Mouse (Mus musculus) monocyte, adult 5-6 weeks (primary cell): Measurements from ENCODE around the gene 1700021F05Rik. TPM values are rescaled to one million over a fixed set of nuclear protein-coding genes. Genes with fewer than 3 reads are reported as not detected.
"Not testable (repeated sequence)": the region's sequence is repeated elsewhere in the genome, so short reads cannot be mapped to it uniquely, and the experiment has no call there.

Source experiments
- ATAC-seq: fragments of 153-309, 156-312 bp; replicated peaks from 2 replicates; pipeline ENCODE4 v1.8.0; 2017; ENCODE audit warnings: mild to moderate bottlenecking; ENCODE audit not compliant: low TSS enrichment, insufficient number of reproducible peaks, severe bottlenecking, poor library complexity, low FRiP score
- total RNA-seq: library from RNA; stranded (forward); fragments of 200-1000, 200-491, 200-594 nt; gene quantifications from 3 replicates; pipeline ENCODE4 v1.2.3, GENCODE M21; 2017

The 1700021F05Rik gene
- total RNA-seq, 1 experiment from 2014 or later = 51.9 TPM

DNA sequence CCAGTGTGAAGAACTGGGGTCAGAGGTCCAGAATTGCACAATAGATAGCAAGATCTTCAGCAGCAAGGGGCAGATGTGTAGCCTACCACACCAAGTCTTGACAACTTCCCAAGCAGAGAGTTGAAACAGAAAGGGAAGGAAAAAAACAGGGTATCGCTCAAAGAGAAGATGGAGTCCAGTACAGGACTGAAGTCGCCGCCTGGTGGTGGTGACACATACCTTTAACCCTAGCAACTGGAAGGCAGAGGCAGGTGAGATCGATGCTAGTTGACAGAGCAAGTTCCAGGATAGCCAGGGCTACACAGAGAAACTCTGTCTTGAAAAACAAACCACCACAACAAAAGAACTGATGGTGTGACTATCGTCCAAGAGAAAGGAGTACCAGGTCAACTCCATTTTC, 8.6 kb upstream of the 1700021F05Rik start:
- ATAC-seq = no peak

DNA sequence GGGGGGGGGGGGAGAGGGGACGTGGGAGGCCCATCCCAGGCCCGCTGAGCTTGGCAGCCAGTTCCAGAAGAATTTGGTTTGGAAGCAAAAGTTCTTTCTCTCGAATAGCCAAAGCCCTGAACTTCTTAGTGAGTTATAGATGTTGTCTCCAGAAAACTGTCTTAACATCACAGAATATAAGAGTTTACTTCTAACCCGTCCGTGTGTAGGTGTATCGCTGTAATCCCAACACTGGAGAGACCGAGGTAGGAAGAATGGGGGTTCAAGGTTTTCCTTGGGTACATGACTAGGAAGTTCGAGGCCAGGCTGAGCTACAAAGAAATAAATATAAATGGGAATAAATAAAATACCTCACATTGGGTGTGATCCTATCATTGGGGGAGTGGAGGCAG, 355 bp upstream of the 1700021F05Rik start:
- ATAC-seq = no peak

DNA sequence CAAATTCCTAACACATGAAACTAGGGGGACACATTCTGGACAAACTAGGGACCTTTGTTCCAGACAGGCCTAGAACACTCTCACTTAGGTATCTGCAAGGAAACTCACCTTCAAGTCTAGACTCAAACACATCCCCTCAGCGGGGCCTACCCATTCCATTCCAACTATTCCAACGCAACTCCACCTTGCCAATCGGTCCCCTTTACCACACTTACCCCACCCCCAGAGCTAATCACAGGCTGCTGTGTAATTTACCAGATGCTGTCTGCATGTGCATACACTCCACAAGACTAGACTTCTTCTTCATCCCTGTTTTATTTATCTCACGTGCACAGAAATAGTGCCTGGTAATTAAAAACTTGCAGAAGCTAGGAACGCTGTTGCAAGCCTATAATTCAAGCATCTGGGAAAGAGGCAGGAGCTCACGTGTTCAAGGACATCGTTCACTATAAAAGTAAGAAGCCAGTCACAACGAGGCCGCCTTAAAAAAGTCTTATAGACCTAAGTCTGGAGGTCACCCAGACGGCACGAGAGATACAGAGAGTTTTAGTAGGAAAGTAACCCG, 966 bp downstream of the 1700021F05Rik start:
- no peak for ATAC-seq

DNA sequence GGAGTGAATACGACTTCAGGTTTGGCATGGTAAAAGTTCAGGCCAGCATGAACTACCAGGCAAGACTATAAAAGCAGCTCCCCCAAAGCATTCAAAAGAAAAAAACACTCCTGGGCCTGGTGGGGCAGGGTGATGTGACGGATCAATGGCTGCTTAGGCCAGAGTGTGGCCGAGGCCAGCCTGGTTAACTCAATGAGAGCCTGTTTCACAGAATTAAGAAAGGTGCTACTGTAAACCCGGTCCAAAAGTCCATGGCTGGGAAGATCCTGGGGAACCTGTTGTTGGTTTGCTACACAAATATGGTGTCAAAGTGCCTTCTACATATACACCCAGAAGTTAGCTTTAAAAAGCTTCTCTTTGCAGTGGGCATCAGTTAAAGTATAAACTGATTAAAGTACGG, 2.0 kb downstream of the 1700021F05Rik start:
- no peak for ATAC-seq

DNA sequence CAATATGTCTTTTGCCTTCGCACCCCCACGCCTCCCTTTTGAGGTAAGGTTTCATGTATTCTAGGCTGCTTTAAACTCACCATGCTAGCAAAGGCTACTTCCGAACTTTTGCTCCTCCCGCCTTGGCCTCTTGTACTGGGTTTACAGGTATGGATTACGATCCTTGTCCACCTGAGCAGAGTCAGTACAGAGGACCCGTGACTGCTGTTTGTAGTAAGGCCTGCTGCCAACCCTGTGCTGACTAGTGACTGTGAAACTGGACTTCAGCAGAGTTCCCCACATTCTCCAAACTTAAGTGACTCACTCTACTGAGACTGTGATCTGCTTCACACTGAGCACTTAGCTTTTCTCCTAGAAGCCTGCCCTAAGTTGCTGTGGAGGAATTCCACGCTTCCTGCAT, 3.1 kb downstream of the 1700021F05Rik start:
- ATAC-seq = no peak

- no peak for ATAC-seq
Observed at GRCm38 (mm10) chr10:43534382-43534781, 6.4 kb downstream of the 1700021F05Rik start.

GRCm38 (mm10) chr10:43527283-43528269, 13.2 kb downstream of the 1700021F05Rik start:
- ATAC-seq = no peak

DNA sequence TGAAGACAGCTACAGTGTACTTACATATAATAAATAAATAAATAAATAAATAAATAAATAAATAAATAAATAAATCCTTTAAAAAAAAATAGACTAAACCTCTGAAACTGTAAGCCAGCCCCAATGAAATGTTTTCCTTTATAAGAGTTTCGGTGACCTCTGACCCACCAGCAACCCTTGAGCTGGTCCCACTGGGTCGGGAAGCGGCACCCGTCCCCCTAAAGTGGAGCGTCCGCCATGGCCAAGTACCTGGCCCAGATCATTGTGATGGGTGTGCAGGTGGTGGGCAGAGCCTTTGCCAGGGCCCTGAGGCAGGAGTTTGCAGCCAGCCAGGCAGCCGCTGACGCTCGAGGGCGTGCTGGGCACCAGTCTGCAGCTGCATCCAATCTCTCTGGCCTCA, 16.9 kb downstream of the 1700021F05Rik start, which contains the start of gene Gm9803:
Gene Gm9803 (plus strand): TSS at position 154 of the 400 bp plus-strand sequence.
- not testable (repeated sequence) for ATAC-seq

- no peak for ATAC-seq
Observed at GRCm38 (mm10) chr10:43519977-43520376, 20.8 kb downstream of the 1700021F05Rik start.

- no peak for ATAC-seq
Observed at GRCm38 (mm10) chr10:43518368-43518767, 22.4 kb downstream of the 1700021F05Rik start.

- no peak for ATAC-seq
Observed at GRCm38 (mm10) chr10:43517836-43518235, 23.0 kb downstream of the 1700021F05Rik start.

DNA sequence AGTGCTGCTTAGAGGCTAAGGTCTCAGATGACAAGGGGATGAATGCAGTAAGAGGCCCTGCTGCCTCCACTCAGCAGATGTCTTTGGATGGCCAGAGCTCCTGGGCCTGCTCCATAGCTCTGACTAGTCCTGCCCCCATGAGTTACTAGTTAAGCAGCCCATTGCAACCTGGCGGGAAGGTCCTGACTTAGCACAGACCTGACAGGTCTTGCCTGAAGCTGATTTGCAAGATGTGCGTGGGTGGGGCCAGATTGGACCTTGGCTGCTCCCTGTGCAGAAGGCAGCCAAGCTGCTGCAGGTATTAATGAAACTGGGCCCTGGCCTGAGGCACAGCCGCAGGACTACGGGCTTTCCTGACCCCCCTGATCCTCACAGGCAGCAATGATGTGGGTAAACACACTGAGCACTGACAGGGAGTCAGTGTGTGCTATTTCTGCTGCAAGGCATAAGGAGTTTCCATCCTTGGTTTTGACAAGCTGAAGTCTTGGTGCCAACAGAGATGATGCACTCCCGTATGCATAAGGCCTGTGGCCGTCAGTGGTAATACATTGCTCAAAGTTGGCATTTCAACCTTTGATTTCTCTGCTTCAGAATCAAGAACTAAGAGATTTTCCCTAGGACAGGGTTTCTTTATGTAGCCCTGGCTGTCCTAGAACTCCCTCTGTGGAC, 23.7 kb downstream of the 1700021F05Rik start:
- ATAC-seq = no peak

GRCm38 (mm10) chr10:43512976-43513375, 27.8 kb downstream of the 1700021F05Rik start:
- ATAC-seq = no peak

GRCm38 (mm10) chr10:43509228-43509627, 31.6 kb downstream of the 1700021F05Rik start:
- ATAC-seq = no peak

DNA sequence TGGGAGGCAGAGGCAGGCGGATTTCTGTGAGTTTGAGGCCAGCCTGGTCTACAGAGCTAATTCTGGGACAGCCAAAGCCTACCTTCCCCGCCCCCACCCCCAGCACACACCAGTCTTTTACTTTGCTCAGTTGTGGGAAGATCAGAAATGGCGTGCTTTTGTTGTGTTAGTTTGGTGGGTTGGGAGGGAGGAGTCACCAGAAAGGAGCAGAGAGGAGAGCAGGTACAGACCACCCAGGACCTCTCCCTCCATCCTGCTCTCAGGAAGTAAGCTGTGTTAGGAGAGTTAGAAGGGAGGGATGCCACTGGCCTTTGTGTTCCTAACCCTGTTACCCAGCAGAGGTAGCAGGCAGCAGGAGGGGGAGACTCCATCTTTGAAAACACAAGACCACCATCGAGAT, 33.7 kb downstream of the 1700021F05Rik start:
- no peak for ATAC-seq

- ATAC-seq = no peak
Observed at GRCm38 (mm10) chr10:43504291-43504690, 36.5 kb downstream of the 1700021F05Rik start.

GRCm38 (mm10) chr10:43502599-43502998, 38.2 kb downstream of the 1700021F05Rik start:
- ATAC-seq = no peak

- ATAC-seq = no peak
Observed at GRCm38 (mm10) chr10:43490846-43491245, 49.9 kb downstream of the 1700021F05Rik start.

- no peak; the same call in 1 of the 2 replicates for ATAC-seq
Observed at GRCm38 (mm10) chr10:43490034-43490433, 50.8 kb downstream of the 1700021F05Rik start.
